Mouse (Mus musculus) ovary, postnatal 36 days (tissue): ENCODE measurements around the gene Grik3.

Source experiments
- DNase-seq: peaks from one replicate; pipeline ENCODE4 v3.0.0; 2022; ENCODE audit warnings: low spot score, mixed read lengths

The Grik3 gene

GRCm38 (mm10) chr4:125727626-125728025 is 237.1 kb downstream of the Grik3 start:
- DNase-seq, result no peak

- no peak for DNase-seq
These were observed 237.8 kb downstream of the Grik3 start for GRCm38 (mm10) chr4:125728091-125728863.

- DNase-seq, result no peak
These were observed 239.1 kb downstream of the Grik3 start for GRCm38 (mm10) chr4:125729305-125730220.

GRCm38 (mm10) chr4:125730751-125731150 is 240.3 kb downstream of the Grik3 start:
- DNase-seq, result no peak

GRCm38 (mm10) chr4:125736783-125737182 is 246.3 kb downstream of the Grik3 start:
- DNase-seq, result no peak

GRCm38 (mm10) chr4:125738825-125739224 is 248.3 kb downstream of the Grik3 start:
- DNase-seq, result no peak

GRCm38 (mm10) chr4:125742162-125742571 is 251.7 kb downstream of the Grik3 start:
- no peak for DNase-seq

- DNase-seq, result no peak
These were observed 255.4 kb downstream of the Grik3 start for GRCm38 (mm10) chr4:125745902-125746301.

GRCm38 (mm10) chr4:125756393-125756792 is 265.9 kb downstream of the Grik3 start:
- no peak for DNase-seq

GRCm38 (mm10) chr4:125760326-125760725 is 269.8 kb downstream of the Grik3 start:
- no peak for DNase-seq

- DNase-seq, result no peak
These were observed 272.6 kb downstream of the Grik3 start for GRCm38 (mm10) chr4:125763056-125763455.
